Mouse (Mus musculus): ENCODE results near the gene Arl14.

Arl14 gene

GRCm38 (mm10) chr3:69221806-69222501, at the start of gene Arl14:
Arl14 (plus strand) TSS chr3:69222419.
- DNase-seq (ENCODE audit: low read depth, low spot score), result no peak

- DNase-seq (ENCODE audit: low read depth, low spot score), result no peak
These were observed 47.0 kb upstream of the Arl14 start for GRCm38 (mm10) chr3:69175229-69175628.

DNA sequence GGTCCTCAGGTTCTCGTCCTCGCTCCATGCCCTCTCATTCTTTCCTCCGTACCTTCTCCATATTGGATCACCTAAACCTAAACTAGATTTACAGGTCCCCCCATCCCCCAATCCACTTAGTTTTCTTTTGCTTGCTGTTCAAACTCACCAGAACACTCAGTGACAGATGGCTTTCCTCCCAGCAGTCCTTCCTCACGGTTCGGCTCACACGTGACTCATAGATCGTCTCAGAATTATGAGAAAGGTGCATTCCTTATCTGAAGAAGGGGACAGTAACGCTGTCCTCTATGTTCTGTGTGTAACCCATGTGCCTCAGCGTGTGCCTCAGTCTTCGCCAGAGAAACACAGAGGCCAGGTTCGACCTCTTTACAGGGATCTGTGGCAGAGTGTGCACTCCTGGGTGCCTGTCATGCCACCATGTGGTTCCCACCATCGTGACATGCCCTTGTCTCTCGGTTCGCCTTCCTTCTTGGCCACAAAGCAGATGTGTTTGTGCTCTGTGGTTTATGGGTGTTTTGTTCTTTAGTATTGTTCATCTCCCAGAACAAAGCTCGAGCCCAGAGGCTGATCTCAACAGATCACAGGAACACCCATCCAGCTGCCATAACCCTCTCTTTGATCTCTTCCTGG, 44.9 kb upstream of the Arl14 start:
- DNase-seq (ENCODE audit: low read depth, low spot score), result no peak

- no peak for DNase-seq (ENCODE audit: low read depth, low spot score)
These were observed 44.3 kb upstream of the Arl14 start for GRCm38 (mm10) chr3:69177914-69178313.

DNA sequence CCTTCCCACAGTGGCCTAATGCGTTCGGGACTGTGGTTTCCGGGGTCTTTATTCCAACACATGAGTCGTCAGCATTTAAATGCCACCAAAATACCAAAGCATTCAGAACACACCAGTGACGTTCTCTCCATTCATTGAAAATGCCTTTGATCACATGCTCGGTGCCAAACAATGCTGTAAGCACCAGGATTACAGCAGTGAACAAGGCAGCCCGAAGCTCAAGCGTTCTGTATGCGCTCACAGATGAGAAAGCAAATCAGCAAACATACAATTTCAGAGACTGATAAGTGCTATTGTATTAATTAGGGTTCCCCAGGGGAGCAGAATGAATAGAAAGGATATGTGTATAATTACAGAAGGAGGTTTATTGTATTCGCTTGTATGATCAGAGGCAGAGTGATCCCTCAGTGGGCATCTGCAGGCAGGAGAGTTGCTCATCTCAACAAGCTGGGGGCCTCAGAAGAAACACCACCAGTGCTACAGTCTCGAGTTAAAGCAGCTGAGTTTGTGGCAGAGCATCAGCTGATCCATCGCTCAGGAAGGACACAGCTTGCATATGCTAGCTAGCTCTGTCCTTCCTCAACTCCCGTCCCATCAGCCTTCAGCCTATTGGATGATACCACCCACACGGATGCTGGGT, 43.7 kb upstream of the Arl14 start:
- no peak for DNase-seq (ENCODE audit: low read depth, low spot score)

GRCm38 (mm10) chr3:69181531-69181930, 40.7 kb upstream of the Arl14 start:
- no peak for DNase-seq (ENCODE audit: low read depth, low spot score)

GRCm38 (mm10) chr3:69182225-69182624, 40.0 kb upstream of the Arl14 start:
- DNase-seq (ENCODE audit: low read depth, low spot score), result no peak

GRCm38 (mm10) chr3:69185244-69185643, 37.0 kb upstream of the Arl14 start:
- no peak for DNase-seq (ENCODE audit: low read depth, low spot score)

DNA sequence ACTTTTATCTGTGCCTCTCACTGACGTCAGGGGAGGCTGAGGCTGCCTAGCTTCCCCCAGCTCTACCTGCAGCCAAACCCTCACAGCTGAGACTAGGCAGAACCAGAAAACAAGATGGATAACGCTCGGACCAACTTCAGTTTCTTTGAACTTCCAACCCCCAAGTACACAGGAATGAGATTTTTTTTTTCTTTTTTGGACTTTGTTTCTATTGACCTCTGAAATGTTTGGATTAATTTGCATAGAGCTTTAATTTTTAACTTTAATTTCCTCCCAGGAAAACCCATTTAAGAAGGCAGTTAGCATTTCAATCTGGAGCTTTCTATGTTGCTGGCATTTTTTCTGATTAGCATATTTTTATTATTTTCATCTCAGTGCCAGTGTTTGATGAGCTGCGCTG, 36.2 kb upstream of the Arl14 start:
- DNase-seq (ENCODE audit: low read depth, low spot score), result no peak

- DNase-seq (ENCODE audit: low read depth, low spot score), result no peak
These were observed 35.6 kb upstream of the Arl14 start for GRCm38 (mm10) chr3:69186643-69187042.

DNA sequence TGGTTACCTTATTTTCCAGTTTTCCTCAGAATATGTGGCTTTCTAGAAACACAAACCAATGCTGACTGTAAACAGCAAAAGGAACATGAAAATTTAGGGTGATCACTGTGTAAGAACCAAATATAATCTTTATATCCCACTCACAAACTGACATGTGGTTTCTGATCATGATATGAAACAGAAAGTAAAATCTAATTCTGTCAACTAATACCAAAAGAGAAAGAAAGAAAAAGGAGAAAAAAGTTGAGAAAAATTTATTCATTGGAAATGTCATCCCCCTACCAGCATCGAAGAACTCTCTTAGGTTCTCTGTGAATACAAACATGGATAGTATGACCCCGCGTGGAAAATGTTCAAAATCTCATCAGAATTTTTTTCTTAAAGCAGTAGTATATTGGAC, 29.2 kb upstream of the Arl14 start:
- DNase-seq (ENCODE audit: low read depth, low spot score), result no peak

DNA sequence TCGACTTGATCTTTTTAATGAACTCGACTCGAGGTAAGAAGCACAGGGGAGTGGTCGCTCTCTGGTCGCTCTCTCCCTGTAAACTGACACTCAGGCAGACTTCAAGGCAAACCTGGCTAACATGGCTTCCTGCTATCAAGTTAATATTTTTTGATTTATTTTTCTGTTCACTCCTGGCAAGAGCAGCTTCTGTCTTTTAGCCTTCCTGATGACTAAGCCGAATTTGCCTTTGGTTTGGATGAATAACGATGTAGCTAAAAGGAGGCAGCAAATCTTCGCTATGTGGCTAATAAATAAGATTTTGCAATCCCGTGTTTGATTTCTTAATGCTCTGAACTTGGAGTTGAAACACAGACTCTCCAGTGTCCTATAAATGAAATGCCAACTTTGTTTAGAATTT, 27.7 kb upstream of the Arl14 start:
- no peak for DNase-seq (ENCODE audit: low read depth, low spot score)

- DNase-seq (ENCODE audit: low read depth, low spot score), result no peak
These were observed 27.0 kb upstream of the Arl14 start for GRCm38 (mm10) chr3:69195251-69195650.

GRCm38 (mm10) chr3:69198098-69198497, 24.1 kb upstream of the Arl14 start:
- no peak for DNase-seq (ENCODE audit: low read depth, low spot score)

DNA sequence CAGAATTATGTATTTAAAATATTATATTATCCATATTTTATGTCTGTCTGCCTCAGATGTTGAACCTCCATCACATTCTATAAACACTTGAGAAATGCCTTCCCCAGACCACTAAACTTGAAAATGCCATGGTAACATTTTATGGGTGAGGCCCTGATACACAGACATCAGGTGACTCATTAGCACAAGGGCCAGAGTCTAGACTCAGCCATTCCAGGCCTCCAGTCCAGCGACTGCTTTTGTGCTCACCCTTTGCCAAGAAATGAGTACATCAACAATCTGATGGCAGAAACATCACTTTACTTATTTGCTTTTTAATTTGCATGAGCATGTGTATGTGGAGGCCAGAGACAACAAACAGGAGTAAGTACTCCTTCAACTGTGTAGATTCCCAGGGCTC, 22.0 kb upstream of the Arl14 start:
- DNase-seq (ENCODE audit: low read depth, low spot score), result no peak

DNA sequence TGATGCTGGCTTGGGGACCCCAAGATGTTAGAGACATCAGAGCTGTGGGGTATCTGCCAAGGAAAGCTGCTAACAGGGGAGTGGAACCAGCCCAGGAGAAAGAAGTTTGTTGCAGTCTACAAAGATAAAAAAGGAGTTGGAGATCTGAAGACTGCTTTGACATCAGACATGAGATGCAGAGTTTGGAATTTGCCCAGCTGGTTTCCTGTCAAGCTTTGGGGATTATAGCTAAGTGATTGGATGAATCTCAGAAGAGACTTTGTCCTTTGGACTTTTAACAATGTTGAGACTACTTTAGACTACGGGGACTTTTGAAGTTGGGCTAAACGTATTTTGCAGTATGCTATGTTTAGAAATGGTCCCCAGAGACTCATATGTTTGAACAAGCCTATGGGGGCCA, 21.0 kb upstream of the Arl14 start:
- no peak for DNase-seq (ENCODE audit: low read depth, low spot score)

GRCm38 (mm10) chr3:69202876-69203275, 19.3 kb upstream of the Arl14 start:
- no peak for DNase-seq (ENCODE audit: low read depth, low spot score)

DNA sequence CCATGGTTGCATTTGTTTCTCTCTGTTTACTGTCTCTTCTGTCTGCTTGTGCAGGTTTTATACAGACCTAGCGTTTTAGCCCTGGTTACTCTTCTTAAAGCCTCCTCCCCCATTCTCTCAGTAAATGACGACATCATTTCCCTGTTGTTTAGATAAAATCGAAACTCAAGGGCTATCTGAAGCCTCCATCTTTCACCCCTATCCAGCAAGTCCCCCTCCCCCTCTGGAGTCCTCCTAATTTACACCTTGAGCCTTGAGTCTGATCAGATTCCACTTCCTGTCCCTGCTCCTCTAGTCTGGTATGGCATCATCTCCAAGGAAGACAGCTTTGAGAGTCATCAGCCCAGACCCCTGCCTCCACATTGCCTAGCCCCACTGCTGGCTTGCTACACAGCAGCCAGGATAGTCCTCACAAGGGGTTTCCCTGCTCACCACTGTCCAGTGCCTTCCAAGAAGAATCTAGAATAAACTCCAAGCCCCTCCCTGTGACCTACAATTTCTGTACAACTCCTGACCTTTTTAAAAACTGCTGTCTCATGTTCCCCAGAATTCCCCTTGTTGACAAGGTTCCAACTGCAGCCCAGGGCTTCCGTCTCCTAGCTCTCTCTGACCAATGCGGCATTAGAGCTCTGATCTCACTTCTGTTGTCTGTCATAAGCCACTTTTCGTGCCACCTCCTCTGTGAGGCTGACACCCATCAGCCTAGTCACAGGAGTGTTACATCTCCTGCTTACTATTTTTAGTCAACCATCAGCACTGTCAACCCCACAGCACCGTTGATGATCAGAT, 16.8 kb upstream of the Arl14 start:
- DNase-seq (ENCODE audit: low read depth, low spot score), result peak; percentile 6

DNA sequence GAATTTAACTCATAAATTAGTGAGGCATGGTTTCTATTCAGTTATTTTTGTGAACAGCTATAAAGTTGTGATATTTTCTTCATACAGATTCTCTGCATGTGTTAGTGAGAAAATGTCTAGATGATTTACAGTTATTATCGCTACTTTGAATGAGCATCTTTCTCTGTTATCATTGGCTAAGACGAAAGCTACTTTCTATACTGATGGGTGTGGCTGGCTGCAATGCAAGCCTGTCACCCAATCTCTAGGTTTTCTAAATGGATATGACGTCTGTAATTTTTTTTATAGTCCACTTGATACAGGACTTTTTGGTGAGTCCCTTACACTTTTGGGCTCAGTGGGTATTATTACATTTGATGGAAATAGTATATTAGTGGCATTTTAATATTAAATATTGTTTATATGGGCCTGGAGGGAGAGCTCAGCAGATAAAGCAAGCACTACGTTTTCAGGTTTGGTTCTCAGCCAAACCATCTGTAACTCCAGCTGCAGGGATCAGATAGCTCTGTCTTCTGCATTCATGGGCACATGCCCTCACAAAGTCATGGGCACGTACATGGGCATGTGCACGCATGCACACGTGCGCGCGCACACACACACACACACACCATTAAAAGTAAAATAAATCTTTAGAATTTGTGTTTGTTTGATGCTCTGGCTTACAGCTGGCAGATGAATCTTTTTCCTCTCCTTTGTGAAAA, 15.9 kb upstream of the Arl14 start:
- DNase-seq (ENCODE audit: low read depth, low spot score), result no peak

- DNase-seq (ENCODE audit: low read depth, low spot score), result no peak
These were observed 13.5 kb upstream of the Arl14 start for GRCm38 (mm10) chr3:69208441-69209309.

DNA sequence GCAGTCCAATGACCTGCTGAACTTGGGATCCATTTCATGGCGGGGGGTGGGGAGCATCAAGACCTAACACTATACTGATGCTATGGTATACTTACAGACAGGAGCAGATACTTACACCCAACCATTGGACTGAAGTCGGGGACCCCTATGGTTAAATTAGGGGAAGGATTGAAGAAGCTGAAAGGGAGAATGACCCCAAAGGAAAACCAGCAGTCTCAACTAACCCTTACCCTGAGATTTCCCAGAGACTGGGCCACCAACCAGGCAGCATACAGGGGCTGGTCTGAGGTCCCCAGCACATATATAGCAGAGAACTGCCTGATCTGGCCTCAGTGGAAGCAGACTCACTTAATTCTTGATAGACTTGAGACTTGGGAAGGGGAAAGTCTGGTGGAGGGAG, 10.0 kb upstream of the Arl14 start:
- DNase-seq (ENCODE audit: low read depth, low spot score), result no peak

Data from c-Kit-negative CD71-positive TER-119-positive erythroid progenitor cells, embryonic 14.5 days (primary cell).